Mouse (Mus musculus) gonadal fat pad, adult 2 months (tissue): ENCODE results near the gene Lrrc1. TPM values are rescaled to one million over a fixed set of nuclear protein-coding genes. Genes with fewer than 3 reads are reported as not detected.

Source experiments
- DNase-seq: peaks from one replicate; pipeline ENCODE4 v3.0.0-alpha.2; 2012; ENCODE audit warnings: low read depth
- polyA plus RNA-seq: library from polyadenylated mRNA; depleted of rRNA; stranded (reverse); fragments of >200 nt; gene quantifications from 2 replicates; pipeline ENCODE4 v1.2.3, GENCODE M21; 2012

Lrrc1 gene
- polyA plus RNA-seq, 1 experiment = 37.5 TPM

GRCm38 (mm10) chr9:77463861-77464260 lies 80.8 kb downstream of the Lrrc1 start:
- no peak for DNase-seq

GRCm38 (mm10) chr9:77463195-77463594 lies 81.5 kb downstream of the Lrrc1 start:
- no peak for DNase-seq

GRCm38 (mm10) chr9:77461371-77461915 lies 83.2 kb downstream of the Lrrc1 start:
- no peak for DNase-seq

GRCm38 (mm10) chr9:77460408-77460807 lies 84.3 kb downstream of the Lrrc1 start:
- DNase-seq = no peak

- DNase-seq = no peak
Observed at GRCm38 (mm10) chr9:77459365-77459764, 85.3 kb downstream of the Lrrc1 start.

- DNase-seq = no peak
Observed at GRCm38 (mm10) chr9:77456169-77456826, 88.4 kb downstream of the Lrrc1 start.

GRCm38 (mm10) chr9:77455439-77456168 lies 89.1 kb downstream of the Lrrc1 start:
- no peak for DNase-seq

GRCm38 (mm10) chr9:77452046-77452807 lies 92.4 kb downstream of the Lrrc1 start:
- DNase-seq = no peak

- DNase-seq = no peak
Observed at GRCm38 (mm10) chr9:77450447-77450846, 94.2 kb downstream of the Lrrc1 start.

- no peak for DNase-seq
Observed at GRCm38 (mm10) chr9:77444876-77445275, 99.8 kb downstream of the Lrrc1 start.

GRCm38 (mm10) chr9:77439371-77439770 lies 105.3 kb downstream of the Lrrc1 start:
- no peak for DNase-seq

- DNase-seq = no peak
Observed at GRCm38 (mm10) chr9:77438836-77439271, 105.8 kb downstream of the Lrrc1 start.

GRCm38 (mm10) chr9:77437131-77437530 lies 107.5 kb downstream of the Lrrc1 start:
- no peak for DNase-seq

- DNase-seq = no peak
Observed at GRCm38 (mm10) chr9:77434965-77435364, 109.7 kb downstream of the Lrrc1 start.

GRCm38 (mm10) chr9:77433476-77433875 lies 111.2 kb downstream of the Lrrc1 start:
- DNase-seq = no peak

GRCm38 (mm10) chr9:77432030-77432429 lies 112.6 kb downstream of the Lrrc1 start:
- no peak for DNase-seq

- no peak for DNase-seq
Observed at GRCm38 (mm10) chr9:77430413-77431087, 114.1 kb downstream of the Lrrc1 start.

GRCm38 (mm10) chr9:77429230-77430015 lies 115.2 kb downstream of the Lrrc1 start:
- no peak for DNase-seq

GRCm38 (mm10) chr9:77428748-77429140 lies 115.9 kb downstream of the Lrrc1 start:
- DNase-seq = no peak

- DNase-seq = no peak
Observed at GRCm38 (mm10) chr9:77428115-77428747, 116.4 kb downstream of the Lrrc1 start.
